Mouse (Mus musculus): ENCODE measurements around the gene Dppa1.
A peak's percentile ranks its signal among the peaks of the same experiment; 100 is the strongest.
"Not testable (repeated sequence)": the region's sequence is repeated elsewhere in the genome, so short reads cannot be mapped to it uniquely, and the experiment has no call there.

Gene Dppa1

DNA sequence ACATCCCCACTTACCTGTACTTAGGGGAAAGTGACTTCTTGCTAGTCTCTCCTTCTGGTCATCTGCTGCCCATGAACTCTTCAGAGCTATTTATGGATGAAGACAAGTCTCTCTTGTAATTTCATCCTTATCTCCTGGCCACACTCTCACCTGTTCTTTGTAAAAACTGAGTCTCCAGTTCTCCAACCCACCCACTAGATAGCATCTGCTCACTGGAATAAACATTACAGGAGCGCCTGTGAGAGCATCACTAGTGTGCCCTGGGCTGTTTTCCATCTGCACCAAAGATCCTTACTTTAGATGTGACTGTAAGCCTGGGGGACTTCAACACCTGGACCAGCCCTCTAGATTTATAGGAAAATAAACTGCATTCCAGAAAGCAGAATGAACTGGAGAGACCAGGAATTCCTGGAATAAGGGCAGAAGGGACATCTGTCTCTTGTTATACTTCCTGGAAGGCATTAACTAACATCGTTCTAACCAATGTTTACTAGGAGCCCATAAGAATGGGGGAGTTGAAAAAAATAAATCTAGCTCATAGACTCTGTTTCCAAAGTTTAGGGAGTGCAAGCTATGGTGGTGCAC, at the start of gene Dppa1:
TSS of gene Dppa1 (minus strand) at position 51 of the 585 bp plus-strand sequence.
- no peak for DNase-seq

DNA sequence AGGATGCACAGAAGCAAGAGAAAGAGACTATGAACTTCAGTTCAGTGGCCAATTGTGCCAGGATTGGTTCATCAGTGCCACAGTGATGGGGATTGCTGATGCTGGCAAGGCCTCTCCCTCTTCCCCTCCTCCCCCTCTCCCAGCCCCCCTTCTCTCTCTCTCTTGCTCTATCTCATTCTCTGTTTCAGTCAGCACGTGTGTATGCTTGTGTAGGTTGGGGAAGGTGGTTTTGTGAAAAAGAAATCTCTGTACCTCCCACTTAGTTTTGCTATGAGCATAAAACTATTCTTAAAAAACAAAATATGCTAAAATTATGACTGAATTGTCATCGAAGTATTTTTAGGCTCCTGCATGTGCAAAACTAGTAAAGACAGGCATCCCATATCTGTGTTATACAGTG, 38.9 kb upstream of the Dppa1 start:
- no peak for DNase-seq

DNA sequence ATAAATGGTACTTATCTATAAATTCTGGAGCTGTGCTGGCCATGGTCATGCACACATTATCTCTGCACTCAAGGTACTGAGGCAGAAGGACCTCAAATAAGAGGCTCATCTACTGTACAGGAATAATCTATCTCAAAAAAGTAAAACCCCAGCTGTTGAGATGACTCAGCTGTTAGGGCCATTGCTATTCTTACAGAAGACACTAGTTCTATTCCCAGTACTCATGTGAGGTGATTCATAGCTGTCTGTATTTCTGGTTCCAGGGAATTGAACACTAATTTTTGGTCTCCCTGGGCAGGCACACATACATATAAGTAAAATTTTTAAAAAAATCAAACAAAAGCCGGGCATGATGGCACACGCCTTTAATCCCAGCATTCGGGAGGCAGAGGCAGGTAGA, 38.0 kb upstream of the Dppa1 start:
- no peak for DNase-seq

DNA sequence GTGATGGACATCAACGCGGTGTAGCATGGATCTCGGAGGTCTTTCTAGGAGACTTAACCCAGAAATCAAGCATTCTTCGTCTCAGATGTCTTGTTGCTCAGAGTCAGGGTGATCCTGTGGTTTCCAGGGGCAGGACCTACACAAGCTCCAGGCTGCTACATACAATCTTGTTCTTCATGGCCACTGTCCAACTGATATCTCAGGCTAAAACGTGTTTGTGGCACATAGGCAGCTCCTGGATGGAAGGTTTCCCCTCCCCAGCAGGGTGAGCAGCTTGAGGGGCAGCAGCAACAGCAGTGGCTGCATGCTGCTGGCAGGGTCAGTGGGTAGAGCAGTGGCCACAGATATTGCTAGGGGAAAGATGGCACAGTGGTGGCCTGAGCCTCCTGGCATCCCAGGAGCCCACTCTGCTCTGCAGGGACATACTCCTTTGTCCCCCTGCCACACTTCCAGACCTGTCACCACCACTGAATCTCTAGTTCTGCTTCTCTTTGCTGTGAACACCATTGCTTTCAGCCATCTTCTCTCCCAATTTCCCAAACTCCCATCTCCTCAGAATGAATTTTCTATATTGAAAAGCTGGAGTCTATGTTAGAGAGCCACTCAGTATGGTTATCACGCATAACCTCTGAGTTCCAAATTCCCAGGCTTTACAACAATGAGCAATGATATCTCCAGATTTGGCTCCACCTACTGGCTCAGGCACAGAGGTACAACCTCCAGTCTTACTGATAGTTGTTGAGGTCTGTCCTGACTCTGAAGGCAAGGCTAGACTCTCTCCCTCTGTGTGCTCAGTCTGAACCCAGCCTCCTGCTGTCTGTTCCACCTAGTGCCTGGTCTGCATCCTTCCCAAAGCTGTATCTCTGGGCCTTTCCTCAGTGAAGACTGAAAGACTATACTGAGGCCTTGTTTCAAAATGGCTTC, 36.8 kb upstream of the Dppa1 start:
- DNase-seq: peak; percentile 4 to 51

DNA sequence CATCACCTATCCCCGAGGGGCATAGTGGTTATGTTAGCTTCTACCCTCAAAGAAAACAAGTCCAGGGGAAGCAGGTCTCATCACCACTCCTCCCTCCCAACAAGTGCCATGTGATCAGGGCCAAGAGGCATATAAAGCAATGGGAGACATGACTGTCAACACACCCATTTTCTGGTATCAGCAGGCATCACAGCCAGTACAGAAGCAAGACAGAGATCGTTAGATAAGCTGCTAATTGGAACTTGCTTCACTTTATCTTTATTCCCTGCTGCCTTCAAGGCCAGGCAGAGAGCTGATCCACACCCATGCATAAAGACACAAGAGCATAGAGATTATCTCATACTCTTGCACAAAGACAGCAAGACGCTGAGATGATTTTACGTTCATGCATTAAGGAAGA, 34.2 kb upstream of the Dppa1 start:
- DNase-seq: no peak

DNA sequence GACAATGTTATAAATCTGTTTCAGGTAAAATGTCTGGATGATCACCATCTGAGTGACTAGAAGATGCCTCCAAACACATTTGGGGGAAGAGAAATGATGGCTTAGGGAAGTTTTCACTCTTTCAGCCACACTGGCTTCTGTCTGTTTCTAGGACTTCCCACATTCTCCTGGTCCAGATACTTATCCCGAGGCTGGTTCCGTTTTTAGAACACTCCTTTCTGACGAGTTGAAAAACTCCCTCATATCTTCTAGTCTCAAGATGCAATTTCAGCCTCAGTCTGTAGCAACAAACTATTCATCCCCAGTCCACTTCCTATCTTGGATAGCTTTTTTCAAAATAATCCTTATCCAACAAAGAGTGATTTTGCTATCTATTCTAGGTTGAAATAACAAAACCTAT, 23.4 kb upstream of the Dppa1 start:
- no peak for DNase-seq

DNA sequence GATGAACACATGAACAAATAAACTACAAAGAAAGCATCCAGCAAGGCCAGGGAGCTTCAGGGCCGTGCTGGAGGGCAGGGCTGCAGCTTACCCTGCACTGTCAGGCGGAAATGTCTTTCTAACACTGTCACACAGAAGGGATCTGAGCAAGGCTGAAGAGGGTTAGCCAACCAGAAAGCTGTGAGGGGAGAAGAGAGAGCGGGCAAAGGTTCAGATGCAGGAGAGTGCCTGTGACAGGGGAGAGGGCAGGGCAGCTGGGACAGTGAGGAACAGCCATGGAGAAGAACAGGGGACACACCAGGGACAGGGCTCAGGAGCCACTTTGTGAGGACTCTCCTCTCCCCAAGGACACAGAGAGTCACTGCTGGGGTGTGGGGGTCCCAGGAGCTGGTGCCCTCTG, 20.6 kb upstream of the Dppa1 start:
- DNase-seq: not testable (repeated sequence)

DNA sequence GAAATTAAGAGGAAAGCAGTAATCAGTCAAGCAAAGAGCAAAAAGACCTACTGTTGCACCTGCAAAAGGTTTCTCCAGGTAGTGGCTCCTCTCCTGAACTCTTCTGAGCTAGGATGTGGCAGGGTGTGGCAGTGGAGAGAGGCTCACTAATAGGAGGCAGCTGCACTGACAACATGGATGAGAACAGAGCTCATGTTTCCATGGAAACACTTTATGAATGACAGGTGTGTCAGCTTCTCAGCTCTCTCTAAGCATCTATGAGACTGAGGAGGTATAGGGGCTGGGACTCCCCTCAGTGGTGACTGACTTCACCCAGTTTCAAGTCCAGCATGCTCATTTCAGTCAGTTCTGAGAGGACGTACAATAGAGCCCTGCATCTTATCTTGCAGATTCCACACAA, 15.8 kb upstream of the Dppa1 start:
- no peak for DNase-seq

DNA sequence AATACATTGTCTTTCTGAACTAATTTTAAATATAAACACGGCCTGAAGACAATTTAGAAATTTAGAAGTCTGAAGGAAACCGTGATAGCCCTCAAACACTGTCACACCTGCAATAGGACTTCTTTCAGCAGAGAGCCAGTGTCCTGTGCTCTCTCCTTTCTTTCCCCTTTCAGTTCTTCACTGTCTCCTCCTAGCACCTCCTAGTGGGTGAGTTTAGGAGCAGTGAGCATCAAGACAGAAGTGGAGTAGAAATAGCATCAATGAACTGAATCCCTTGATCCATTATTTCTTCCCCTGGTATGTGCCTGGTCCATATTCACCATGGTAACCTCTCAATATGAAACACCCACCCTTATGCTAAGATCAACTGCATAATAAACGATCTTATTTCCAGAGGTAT, 7.5 kb upstream of the Dppa1 start:
- no peak for DNase-seq

DNA sequence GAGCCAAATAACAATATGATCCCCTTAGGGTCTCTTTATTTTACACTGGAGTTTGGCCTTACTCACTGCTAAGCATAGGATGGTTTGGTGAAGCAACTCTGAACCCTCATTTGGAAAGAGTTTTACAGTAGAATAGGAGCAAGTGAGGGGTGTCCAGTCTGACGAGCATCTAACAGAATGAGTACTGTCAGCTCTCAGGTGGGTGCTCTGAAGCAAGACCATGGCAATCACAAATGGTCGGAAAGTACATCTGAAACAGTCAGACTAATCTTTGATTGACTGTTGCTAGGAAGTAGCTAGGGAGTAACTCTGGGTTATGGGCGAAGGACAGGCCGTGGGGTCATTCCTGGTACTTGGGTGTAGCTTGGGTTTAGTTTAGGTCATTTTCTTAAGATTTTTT, 6.5 kb upstream of the Dppa1 start:
- not testable (repeated sequence) for DNase-seq

DNA sequence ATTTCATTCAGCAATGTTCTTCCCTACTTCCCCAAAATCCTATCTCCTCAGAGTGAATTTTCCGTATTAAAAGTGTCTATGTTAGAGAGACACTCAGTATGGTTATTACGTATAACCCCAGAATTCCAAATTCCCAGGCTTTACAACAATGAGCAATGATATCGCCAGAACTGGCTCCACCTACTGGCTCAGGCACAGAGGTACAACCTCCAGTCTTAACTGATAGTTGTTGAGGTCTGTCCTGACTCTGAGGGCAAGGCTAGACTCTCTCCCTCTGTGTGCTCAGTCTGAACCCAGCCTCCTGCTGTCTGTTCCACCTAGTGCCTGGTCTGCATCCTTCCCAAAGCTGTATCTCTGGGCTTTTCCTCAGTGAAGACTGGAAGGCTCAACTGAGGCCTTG, 2.6 kb upstream of the Dppa1 start:
- DNase-seq: peak; percentile 36 to 70

DNA sequence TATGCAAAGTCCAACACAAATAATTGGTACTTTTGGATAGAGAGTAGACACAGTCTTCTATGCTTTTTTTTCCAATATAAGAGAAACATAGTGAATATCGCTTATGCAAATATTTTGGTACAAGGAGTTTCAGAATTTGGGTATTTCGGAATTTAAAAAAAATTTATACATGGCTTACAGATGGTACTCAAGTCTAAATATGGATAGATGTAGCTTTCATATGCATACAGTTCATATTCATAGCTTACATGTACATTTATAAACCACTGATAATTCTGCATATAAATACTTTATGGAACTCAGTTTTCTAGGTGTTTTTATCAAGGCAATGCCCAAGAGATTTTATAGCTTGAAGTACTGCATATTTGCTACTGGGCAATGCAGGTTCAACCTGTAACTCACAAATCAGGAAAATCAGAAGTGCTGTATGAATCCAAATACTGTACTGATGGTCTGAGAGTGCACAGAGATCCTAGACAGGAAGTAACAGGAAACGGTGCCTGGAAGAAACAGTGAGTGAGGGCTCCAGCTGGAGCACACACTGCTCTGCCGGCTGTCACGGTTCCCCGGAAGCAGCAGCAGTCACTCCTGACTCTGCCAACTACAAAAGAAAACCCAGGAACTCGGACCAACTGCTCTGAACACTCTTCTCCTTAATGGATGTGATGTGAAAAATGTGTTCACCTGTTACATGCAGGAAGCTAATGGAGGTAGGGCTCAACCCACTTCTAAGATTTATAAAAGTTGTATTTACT, 8.5 kb downstream of the Dppa1 start:
- DNase-seq: no peak

DNA sequence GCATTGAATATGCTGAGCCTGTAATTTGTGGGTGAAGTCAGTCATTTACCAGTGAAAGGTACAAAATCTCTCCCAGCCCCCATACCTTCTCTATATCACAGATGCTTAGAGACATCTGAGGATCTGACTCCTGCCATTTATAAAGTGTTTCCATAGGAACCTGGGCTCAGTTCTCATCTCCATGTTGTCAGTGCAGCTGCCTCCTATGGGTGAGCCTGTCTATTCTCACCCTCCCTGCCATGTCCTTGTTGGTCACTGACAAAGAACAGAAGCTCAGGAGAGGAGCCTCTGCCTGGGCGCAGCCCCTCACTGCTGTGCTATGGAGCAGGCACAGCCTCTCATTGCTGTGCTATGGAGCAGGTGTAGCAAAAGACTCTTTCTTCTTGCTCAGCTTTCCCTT, 9.1 kb downstream of the Dppa1 start:
- no peak for DNase-seq

DNA sequence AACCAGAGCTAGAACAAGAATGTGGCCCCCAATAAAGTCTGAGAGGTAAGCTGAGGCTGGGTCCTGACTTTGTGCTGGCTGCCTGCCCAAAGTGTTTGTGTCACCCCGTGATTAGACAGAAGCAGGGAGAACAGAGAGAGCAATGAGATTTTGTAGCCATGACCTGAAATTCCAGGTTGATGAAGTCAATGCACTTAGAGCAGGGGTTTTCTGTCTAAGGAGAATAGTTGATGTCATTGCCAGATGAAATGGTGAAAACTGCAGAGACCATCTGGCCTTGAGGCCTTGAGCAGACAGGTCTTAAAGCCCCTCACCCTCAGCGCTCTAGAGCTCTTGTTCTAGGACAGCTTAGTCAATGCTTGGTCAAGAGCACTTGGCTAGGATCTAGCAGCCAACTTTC, 36.6 kb downstream of the Dppa1 start:
- DNase-seq: no peak

DNA sequence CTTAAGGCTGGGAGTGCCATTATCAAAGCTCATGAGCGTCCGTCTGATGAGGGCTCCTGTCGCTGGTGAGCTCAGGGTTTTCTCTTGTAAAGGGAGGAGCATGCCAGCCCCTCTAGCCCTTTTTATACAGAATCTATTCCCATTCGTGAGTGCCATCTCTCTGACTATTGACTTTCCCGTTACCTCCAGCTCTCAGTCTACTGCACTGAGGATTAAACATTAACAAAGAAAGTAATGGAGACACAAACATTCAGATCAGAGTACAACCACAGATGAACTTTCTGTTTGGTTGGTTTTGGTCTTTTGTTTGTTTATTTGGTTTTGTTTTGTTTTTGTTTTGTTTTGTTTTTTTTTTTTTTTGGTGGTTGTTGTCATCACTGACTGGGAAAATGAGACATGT, 46.3 kb downstream of the Dppa1 start:
- DNase-seq: peak; percentile 7 to 18

DNA sequence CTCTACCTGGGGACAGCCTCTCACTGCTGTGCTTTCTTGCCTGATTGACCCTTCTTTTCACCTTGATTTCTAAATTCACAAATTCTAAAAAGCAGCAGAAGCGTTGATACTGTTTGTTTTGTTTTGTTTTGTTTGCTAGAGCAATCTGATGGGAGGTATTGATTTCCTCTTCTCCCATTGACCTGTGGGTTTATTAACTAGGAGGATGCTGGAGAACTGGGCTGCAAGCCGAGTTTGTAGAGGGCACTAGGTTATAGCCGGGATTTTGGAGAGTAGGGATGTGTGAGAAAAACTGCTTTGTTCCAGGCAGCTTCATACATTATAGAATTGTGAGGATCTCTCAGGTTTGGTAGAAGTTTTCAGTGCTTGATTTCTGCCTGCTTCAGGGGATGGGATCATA, 48.6 kb downstream of the Dppa1 start:
- DNase-seq: peak in 1 of 2 experiments; percentile 25

DNA sequence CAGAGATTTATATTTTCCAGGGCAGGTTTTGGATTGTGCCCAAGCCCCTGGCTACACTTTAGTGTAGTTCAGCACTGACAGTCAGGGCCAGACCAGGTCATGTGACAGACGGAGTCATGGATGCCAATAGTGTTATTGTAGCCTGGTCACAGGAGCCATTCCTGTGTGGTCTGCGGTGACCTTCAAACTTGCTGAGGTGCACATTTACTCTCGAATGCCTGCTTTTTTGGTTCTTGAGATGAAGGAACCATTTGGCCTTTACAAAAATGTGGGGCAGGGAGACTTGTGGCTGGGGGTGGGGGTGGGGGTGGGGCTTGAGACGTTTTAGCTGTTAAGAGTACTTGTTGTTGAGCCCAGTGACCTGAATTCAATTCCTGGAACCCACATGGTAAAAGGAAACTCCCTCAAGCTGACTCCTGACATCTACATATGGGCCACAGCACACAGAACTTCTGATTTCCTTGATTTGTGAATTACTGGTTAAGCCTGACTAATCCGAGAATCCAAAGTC, 50.2 kb downstream of the Dppa1 start:
- peak; percentile 70 to 75 for DNase-seq

DNA sequence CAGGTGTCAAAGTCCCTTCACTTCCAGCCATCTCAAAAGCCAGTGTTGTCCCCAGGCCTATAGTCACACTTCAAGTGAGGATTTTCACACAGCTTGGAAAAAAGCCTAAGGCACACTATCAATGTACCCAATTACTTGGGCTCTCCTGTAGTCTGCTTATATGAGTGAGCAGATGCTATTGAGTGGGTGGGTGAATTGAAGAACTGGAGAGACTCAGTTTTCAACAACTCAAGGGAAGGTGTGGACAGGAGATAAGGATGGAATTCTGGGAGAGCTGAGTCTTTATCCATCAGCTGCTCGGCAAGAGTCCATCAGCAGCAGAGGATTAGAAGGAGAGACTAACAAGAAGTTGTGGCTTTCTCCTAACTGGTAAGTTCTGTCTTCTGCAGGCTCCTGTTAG, 57.7 kb downstream of the Dppa1 start, which contains the start of gene BC053393:
TSS of gene BC053393 (plus strand) at position 210 of the 400 bp plus-strand sequence.
- DNase-seq: no peak

DNA sequence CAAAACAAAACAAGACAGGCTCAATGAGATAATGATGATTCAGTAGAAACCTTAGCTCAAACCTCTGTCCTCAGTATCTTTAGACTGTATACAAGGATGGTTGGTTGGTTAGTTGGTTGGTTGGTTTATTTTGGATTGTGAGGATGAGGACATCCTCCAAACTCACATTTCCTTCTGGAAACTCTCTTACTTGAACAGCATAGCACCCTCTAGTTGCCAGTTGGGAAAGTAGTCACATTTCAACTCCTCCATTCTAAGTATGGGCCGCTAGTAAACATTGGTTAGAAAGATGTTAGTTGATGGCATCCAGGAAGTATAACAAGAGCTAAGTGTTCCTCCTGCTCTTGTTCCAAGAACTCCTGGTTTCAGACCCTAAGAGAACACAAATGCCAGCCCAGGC, 60.0 kb downstream of the Dppa1 start:
- no peak for DNase-seq

DNA sequence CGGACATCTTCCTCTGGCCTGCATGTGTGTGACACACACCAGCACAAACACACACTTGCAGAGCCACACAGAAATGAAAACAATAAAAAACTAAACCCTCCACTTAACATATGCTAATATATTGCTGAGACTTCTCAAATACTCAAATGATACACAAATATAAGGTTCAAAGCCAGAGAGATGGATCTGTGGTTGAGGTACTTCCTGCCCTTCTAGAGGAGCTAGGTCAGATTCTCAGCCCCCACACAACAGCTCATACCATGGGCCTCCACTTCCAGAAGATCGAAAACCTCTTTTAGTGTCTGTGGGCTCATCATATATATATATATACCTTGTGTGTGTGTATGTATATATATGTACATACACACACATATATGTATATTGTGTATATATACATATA, 63.1 kb downstream of the Dppa1 start:
- DNase-seq: no peak

DNA sequence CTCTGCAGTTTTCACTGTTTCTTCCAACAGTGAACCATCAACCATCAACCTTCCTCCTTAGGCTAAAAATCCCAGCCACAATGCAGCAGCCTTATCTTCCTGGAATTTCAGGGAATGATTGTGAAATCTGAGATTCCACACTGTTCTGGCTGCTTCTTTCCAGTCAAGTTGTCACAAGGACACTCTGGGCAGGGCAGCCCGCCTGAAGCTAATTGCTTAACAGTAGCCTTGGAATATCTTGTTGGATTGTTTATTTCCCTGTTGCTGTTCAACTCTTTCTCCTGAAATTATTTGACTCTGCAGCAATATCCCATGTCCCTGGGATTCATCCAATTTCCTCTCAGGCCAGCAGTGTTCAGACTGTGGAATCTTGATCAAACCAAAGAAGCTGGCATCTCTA, 64.4 kb downstream of the Dppa1 start:
- no peak for DNase-seq

DNA sequence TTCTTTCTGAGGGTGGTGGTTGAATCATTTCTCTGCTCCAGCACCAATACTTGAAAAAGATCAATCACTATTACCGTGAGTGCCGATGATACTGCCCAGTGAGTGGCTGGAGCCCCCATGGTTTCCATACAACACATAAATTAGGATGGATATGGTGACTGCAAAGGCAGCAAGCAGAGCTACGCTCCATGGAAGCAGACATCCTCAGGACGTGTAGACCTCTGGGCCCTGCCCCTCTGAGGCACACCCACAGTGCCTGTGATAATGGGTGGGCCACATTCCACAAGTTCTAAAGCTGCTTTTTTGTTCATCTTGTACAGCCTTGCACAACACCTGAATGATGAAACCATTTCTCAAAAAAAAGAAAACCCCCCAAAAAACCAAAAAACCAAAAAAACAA, 68.0 kb downstream of the Dppa1 start:
- DNase-seq: no peak

Data from kidney, postnatal 36 days (tissue).